ENCODE assay signal across 19 mouse cellular contexts in the genomic region with DNA sequence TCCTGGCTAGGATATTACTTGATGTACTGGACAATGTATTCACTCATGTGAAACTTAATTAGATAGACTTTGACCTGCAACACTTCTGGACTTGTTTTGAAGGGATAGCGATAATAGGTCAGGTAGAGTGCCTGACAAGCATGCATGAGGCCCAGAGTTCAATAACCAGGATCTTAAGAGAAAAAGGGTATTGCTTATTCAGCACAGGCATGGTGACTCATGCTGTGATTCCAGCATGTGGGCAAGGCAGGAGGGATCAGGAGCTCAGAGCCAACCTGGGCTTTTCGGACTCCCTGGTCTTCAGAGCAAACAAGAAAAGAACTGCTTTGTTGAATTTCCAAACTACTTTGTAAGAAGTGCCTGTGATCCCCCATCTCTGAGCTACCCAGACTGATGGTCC.
DNase-seq lines count a peak whose midpoint lies in the region; ATAC-seq and TF ChIP-seq lines count a peak whose summit lies in the region.
"Had no signal": no experiment of that assay in that cellular context is flagged by ENCODE, and none has a peak within 500 bp of the region (broad histone marks: within the 10 kb centered on the region; RNA-seq: fewer than 3 reads in every experiment).

No protein-coding gene starts in this region.

- H3K27me3 ChIP-seq in intestine, postnatal 0 days (replicated peaks; ENCODE audit: control insufficient read depth, insufficient read depth, low read length): no peaks in the 10 kb centered on the region
- H3K27me3 ChIP-seq: forebrain, embryonic 15.5 days; heart, embryonic 15.5 days; hindbrain, embryonic 13.5 days had no signal

- no peaks in the 10 kb centered on the region for H3K4me1 ChIP-seq in intestine, postnatal 0 days (replicated peaks; ENCODE audit: control insufficient read depth, insufficient read depth, low read length)
- H3K4me1 ChIP-seq: embryonic facial prominence, embryonic 10.5 days; heart, embryonic 15.5 days had no signal

- H3K4me3 ChIP-seq in intestine, postnatal 0 days (ENCODE audit: low read depth, low read length): no peak overlapping the region
- H3K4me3 ChIP-seq: embryonic facial prominence, embryonic 10.5 days; erythroblast, embryonic 14.5 days; forebrain, embryonic 15.5 days; heart, embryonic 15.5 days; hindbrain, embryonic 13.5 days had no signal

- H3K36me3 ChIP-seq in intestine, postnatal 0 days (ENCODE audit: control insufficient read depth, insufficient read depth): no peaks in the 10 kb centered on the region
- H3K36me3 ChIP-seq: embryonic facial prominence, embryonic 10.5 days; forebrain, embryonic 15.5 days; heart, embryonic 15.5 days; hindbrain, embryonic 13.5 days had no signal

- peak; percentile 91 for ATAC-seq in intestine, postnatal 0 days
- ATAC-seq: forebrain, embryonic 15.5 days had no signal

- H3K27ac ChIP-seq in intestine, postnatal 0 days (ENCODE audit: low read depth, low read length): peak overlapping the region; percentile 60
- H3K27ac ChIP-seq: embryonic facial prominence, embryonic 10.5 days; forebrain, embryonic 15.5 days; heart, embryonic 15.5 days; hindbrain, embryonic 13.5 days had no signal

- no peaks in the 10 kb centered on the region for H3K9me3 ChIP-seq in intestine, postnatal 0 days (ENCODE audit: control insufficient read depth)
- H3K9me3 ChIP-seq: embryonic facial prominence, embryonic 10.5 days; forebrain, embryonic 15.5 days; heart, embryonic 15.5 days; hindbrain, embryonic 13.5 days had no signal

- no peak overlapping the region for H3K9ac ChIP-seq in intestine, postnatal 0 days (ENCODE audit: low read depth, low read length)
- H3K9ac ChIP-seq: forebrain, embryonic 15.5 days; heart, embryonic 15.5 days; hindbrain, embryonic 13.5 days had no signal

- 64% methylated on average over 2 of the region's 2 CpGs for WGBS in intestine, postnatal 0 days

- TF ChIP-seq CTCF in intestine, postnatal 0 days (IDR thresholded peaks at IDR 0.05; ENCODE audit: low read depth): no peak

- H3K4me2 ChIP-seq in intestine, postnatal 0 days (replicated peaks; ENCODE audit: low read depth): no peak overlapping the region
- H3K4me2 ChIP-seq: forebrain, embryonic 15.5 days; heart, embryonic 11.5 days; heart, embryonic 15.5 days; hindbrain, embryonic 13.5 days had no signal

- DNase-seq in kidney, adult 9 months: peak; percentile 7
- DNase-seq in kidney, postnatal 36 days: no peak
- DNase-seq in MN1 (ENCODE audit: low spot score) (peak; percentile 14), liver (no peak)
- no peak for DNase-seq in spleen, adult 12 weeks (ENCODE audit: low spot score)
- DNase-seq: adrenal gland, adult 8-10 months; adrenal gland, postnatal 36 days; cerebellum, adult 2 months; cerebellum, postnatal 10 days; gastrocnemius, postnatal 36 days; heart, adult 18-20 months; heart, postnatal 14 days had no signal

Comparison
In these comparisons a context has a peak if more than half of its experiments do, and no peak if none do; other contexts are left out.
1. DNase-seq: peak in kidney, adult 9 months (single experiment) and MN1 (single experiment); none in kidney, postnatal 36 days (0 of 2), spleen, adult 12 weeks (single experiment) and liver (single experiment).